Mouse (Mus musculus) gastrocnemius, postnatal 14 days (tissue): Measurements from ENCODE around the gene Eef2k. TPM values are rescaled to one million over a fixed set of nuclear protein-coding genes. Genes with fewer than 3 reads are reported as not detected.

Source experiments
- DNase-seq: peaks from one replicate; pipeline ENCODE4 v3.0.0; 2021; ENCODE audit warnings: mixed read lengths
- intact Hi-C: fragments of 180-260 bp; cut with DNase I; formaldehyde crosslinking; loops from one replicate; pipeline ENCODE4 v1.15.1; 2025; ENCODE audit warnings: low total_unique reads
- total RNA-seq, 2 experiments: library from RNA; stranded (reverse); gene quantifications; 2 replicates each; pipeline ENCODE4 v1.2.3; 2021

Eef2k gene
- total RNA-seq, 2 experiments from 2014 or later = 50.3 to 61.8 TPM

DNA sequence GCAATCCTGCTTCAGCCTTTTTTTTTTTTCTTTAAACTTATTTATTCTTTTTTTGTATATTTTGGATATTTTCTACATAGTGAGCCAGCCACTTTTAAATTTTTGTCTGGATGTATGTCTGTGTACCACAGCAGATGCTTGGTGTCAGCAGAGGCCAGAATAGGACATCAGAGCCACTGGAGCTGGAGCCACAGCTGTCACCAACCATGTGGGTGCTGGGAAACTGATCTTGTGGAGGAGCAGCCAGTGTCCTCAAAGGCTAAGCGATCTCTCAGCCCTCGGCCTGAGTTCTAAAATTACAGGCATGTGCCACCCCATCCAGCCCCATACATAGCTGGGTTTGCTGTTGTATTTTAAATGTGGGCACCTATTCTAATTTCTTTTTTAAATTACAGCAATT is 2.8 kb upstream of the Eef2k start:
- intact Hi-C loops = loop anchor here (5.0 kb wide), 1 partner anchor 78 kb away; the partner anchor contains the start of gene Polr3e

DNA sequence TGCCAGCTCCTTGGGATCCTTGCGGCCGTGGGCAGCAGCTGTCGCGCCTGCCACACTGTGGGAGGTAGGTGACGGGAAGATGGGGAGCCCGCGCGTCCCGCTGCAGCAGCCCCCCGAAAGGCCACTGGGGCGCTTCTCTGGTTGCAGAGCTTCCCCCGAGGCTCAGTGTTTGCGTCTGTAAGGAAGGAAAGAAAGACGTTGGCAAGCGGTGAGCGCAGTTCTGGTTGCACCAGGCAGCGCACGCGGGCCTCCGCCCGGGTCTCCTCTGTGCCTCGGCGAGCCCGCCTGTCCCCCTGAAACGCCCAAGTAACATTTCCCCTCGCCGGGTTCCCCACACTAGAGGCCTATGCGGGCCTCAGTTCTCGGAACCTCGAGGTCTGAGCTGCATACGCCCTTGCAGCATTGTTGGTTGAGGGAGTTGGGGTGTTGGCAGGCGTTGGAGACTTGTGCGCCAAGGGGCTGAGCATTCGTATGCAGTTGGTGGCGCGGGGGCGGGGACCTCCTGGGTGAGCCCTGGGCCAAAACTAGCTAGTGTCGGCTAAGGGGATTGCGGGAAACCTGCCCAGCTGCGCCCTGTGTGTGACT is 498 bp downstream of the Eef2k start:
- DNase-seq = peak; percentile 89
- intact Hi-C loops = no loop called here

More for the DNA sequence above, 2.8 kb upstream of the Eef2k start:
- peak; percentile 36 for DNase-seq

DNA sequence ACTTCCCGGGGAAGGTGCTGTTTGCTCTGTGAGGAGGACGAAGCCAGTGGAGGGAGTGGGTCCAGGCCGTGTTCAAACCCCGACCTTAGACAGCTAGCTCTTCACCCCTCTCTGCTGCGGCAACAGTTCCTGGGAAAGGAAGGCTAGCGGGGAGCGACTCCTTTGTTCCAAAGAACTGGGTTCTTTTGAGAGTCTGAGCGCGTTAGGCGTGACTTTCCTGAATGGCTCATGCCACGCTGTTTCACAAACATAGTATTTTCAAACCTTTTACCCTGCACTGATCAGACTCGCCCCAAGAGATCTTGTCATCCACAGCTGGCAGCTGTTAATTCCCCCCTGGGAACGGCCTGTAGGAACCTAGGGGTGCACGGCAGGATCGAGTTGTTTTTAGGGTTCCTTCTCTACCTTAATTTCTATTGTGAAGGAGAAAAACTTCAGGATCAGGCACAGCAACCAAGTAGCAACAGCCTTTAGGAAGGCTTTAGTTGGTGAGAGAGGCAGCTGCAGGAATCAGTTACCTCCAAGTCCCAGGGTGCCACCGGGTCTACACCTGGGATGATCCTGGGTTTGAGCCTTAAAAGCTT is 1.3 kb downstream of the Eef2k start:
- DNase-seq = no peak
- intact Hi-C loops = no loop called here

DNA sequence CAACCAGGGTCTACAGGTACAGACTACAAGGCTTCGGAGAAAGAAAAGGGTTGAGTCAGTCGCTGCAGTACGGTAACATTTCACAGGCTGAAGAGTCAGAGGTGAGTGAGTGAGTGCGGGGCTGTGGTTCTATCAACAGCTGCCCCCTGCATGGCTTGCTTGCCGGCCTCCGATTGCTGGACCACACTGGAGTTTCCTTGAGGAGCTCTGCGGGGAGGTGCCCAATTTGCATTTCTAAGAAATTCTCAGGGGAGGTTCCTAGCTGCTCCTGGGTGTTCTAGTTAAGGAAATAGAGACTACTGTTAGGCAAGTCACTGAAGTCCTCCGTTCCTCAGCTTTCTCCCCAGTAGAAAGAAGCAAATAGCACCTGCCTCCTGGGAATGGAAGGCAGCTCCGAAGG is 2.1 kb downstream of the Eef2k start:
- no peak for DNase-seq

DNA sequence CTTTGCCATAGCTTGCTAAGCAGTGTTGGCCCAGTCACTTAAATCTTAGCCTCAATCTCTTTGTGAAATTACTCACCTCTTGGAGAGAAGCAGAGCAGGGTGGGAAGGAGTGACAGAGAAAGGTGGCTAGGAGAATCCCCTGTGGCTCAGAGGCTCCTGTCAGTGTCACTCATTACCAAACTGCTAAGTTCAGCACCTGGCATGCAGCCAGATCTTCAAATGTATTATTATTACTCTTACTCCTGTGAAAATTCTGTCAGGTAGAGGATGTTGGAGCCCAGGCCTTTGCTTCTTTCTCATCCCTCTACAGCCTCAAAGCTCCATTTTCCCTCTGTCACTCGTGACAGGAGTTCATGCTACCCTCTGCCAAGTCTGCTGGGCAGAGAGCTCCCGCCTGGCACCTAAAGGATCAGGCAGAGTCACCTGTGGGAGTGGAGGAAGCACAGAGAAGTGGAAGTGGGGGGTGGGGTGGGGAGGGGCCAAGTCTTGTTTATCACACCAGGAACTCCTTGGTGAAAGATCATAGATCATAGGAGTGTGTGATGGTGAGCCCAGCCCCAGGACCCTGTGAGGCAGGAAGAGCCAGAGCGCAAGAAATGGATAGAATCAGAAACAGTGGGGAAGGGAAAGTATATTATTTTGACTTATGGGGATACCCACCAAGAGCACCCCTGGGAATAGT is 6.3 kb downstream of the Eef2k start:
- DNase-seq = no peak
- intact Hi-C loops = no loop called here

More for the DNA sequence above, 2.1 kb downstream of the Eef2k start:
- intact Hi-C loops = no loop called here

DNA sequence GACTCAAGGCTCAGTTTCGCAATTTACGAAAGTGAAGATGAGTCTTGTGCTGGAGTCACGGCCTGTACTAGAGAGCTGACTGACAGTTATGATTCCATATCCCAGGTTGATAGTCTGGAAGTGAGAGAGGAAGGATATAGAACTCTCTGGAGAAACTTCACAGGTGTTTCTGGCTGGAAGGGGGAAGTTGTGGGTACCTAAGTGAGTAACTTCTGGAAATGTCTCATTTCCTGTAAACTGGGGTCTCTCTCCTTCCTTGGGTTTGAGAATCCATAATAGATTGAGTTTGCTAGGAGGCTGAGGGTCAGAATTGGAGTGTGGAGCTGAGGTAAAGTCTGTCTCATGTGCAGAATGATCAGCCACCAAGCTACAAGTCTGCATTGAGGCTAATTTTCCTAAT is 7.5 kb downstream of the Eef2k start:
- intact Hi-C loops = no loop called here
- DNase-seq = no peak

DNA sequence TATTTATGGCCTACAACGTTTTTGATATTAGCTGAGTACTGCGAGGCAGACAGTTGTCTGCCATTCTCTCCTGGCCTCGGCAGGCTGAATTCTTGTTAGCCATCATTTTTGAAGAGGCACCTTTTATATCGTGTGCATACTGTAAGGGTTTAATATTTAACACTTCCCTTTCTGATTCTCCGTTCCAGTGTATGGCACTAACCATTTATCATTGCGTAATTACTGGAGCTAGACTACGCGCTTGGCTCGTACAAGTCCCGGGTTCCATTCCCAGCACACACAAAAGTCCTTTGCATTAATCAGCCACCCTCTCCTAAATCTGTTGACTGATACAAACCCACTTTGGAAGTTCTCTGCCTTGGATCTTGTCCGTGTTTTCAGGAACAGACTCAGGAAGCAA is 17.2 kb downstream of the Eef2k start:
- no peak for DNase-seq
- intact Hi-C loops = no loop called here

DNA sequence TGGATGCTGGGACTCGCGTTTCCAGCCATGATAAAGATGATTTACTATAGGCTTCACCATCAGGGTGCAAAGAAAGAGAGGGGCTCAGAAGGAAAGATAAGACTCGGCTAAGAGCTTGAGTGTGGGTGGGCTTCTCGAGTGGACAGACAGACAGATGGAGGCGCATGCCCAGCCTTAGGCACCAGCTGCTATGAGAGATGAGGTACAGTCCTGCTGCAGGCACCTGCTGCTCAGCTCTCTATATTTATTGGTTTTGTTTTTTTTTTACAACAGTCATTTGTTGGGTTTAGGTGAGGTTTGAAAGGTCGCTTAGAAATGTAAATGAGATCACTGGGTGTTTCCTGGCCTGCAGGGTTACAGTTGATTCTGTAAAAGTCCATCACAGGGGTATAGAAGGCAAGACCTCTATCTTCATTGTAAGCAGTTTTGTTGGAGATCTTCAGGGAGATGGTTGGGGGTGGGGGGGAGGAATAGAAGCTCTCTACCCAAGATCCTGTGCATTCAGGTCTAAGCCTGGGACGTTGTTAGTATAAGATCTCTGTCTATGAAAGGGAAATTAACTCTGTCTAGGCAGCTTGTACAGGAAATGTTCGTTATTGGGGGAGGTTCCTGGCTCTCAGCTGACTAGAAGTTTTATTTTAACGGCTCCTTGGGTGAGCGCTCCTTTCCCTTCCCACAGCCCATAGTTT is 18.3 kb downstream of the Eef2k start:
- no peak for DNase-seq
- intact Hi-C loops = no loop called here

DNA sequence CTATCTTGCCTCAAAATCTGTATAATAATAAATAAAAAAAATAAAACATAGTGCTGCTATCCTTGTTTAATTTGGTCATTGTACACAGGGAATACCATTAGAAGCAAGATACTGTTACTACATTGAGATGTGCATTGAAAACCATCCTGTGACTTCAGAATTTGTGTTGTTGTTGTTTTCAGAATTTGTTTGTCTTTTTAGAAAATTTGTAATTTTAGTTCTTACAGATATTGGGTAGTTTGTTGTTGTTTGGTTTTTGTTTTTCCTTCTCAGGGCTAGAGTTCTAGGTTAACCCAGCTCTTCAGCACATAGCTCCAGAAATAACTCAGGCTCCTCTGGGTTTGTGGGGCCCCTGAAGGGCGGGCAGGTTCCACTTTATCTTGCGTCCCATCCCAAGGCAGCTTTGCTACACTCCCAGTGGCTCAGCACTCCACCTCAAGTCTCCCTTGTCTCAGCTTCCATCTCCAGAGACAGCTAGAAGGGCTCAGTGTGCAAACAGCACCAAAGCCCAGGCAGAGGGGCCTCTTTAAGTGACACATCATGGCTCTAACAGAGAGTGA is 18.9 kb downstream of the Eef2k start:
- DNase-seq = no peak
- intact Hi-C loops = no loop called here

DNA sequence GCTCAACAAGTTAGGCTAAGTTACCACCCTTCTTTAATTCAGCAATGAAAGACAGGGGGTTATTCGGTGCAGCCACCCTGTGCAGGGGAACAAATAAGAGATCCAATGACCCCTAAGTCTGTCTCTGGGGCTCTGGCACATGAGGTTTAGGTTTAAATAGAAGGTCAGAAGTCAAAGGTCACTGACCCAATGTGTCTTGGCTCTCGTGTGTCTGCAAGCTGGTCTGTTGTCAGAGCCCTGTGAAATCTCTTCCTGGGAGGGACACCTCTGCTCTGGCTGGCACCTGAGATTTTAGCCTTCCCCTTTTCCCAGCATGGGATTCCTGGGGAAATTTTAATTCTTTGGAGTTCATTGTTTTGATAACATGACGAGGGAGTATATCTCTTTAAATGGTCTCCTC is 19.6 kb downstream of the Eef2k start:
- no peak for DNase-seq
- intact Hi-C loops = no loop called here

DNA sequence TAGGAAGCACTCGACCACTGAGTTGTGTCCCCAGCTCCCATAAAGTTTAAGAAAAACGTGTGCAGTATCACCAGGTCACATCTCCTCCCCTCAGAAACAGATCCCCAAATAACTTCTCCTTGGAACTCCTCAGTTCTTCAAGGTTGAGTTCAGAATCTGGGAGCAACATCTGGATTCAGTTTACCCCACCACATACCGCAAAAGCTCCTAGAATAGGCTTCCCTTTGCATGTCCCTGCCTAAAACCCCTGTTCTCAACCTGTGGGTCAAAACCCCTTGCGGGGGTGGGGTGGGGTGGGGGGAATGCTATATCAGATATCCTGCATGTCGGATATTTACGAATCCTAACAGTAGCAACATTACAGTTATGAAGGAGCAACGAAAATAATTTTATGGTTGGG is 20.0 kb downstream of the Eef2k start:
- intact Hi-C loops = no loop called here
- DNase-seq = no peak

DNA sequence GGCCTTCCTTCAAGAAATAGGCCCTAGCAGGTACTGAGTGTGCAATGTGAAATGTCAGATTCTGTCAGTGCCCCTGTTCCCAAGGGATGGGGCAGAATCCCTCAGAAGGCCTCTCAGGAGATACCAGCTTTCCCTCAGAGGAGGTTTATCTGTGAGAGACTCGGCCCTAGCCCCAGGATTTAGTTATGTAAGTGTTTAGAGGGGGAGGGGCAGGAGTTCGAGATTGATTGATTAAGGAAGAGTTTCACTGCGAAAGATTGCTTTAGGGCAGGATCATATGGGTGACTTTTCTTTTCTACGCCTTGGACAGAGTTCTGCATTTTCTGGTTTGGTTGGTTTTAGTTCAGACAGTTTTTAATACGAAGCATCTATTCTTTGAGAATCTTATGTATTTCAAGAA is 20.8 kb downstream of the Eef2k start:
- intact Hi-C loops = no loop called here
- no peak for DNase-seq

DNA sequence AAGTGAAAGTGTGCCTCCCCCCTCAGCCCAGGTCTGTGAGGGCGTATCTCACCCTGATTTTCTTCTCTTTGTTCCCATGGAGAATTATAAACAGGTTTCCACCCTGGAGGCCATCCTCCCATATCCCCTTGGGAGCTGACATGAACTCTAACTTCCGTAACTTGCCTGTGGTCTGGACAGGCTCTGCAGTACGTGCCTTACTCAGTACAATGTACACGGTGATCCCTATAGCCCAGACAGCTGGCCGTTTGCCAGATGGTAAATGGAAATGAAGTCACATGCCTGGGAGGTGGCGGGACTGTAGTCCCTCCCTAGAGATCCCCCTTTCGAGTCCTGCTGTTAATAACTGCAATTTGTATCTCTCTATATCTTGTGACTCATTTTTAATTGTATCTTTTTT is 22.5 kb downstream of the Eef2k start:
- intact Hi-C loops = no loop called here
- DNase-seq = no peak

DNA sequence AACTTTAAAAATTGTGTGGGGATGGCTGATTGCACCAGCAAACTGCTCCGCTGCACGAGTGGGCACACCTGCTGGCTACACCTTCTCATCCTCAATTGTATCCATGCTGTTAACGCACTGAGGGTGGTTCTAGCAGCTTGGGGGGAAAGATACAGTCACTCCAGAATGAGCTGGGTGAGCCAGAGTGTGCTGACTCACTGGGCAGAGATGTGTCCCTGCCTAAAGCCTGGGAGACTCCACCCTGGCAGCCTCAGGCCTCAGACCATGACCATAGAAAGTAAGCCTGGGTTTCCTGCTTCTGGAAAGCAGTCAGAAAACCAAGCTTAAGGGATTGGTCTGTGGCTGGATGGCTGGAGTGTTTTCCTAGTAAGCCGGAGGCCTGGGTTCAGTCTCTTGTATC is 23.2 kb downstream of the Eef2k start:
- intact Hi-C loops = no loop called here
- DNase-seq = peak; percentile 55

DNA sequence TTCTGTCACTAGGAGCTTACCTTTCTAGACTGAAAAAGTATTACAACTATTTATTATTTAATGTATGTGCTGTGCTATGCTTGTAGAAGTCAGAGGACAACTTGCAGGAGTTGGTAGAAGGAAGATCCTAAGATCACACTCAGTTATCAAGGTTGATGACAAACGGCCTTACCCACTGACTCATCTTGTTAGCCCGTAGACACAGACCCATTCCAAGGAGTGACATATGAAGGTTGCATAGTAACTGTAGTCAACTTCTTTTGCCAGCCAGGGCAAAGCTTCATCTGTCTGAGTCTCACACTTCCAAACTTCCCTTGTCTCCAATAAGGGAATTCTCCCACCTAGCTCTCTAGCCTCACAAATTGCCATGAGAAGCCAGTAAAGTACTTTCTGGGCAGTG is 24.1 kb downstream of the Eef2k start:
- no peak for DNase-seq
- intact Hi-C loops = no loop called here

DNA sequence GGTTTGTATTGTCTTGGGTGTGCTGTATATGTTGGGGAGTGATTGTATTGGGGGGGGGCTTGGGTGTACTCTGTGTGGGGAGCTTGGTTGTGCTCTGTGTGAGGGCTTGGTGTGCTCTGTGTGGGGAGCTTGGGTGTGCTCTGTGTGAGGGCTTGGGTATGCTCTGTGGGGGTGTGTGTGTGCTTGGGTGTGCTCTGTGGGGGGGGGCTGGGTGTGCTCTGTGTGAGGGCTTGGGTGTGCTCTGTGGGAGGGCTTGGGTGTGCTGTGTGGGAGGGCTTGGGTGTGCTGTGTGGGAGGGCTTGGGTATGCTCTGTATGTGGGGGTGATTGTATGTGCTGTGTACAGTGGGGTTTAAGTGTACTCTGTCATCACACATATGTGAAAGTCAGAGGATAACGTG is 25.1 kb downstream of the Eef2k start:
- no peak for DNase-seq
- intact Hi-C loops = no loop called here

DNA sequence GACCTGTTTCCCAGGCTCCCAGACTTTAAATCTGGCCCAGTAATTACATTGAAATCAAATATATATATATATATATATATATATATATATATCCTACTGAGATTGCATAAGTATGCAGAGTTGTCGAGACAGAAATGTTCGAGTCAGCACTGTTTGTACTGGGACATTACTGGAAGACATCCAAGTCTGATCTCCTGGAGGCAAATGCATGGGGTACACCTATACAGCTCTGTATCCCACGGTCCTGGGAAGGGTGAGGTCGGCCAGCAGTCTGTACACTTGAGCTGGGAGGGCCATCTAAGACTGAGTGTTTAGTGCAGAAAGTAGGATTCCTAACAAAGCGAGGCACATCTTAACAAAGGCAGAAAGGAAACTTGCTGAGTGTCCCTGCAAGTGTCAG is 27.3 kb downstream of the Eef2k start:
- intact Hi-C loops = no loop called here
- no peak for DNase-seq

DNA sequence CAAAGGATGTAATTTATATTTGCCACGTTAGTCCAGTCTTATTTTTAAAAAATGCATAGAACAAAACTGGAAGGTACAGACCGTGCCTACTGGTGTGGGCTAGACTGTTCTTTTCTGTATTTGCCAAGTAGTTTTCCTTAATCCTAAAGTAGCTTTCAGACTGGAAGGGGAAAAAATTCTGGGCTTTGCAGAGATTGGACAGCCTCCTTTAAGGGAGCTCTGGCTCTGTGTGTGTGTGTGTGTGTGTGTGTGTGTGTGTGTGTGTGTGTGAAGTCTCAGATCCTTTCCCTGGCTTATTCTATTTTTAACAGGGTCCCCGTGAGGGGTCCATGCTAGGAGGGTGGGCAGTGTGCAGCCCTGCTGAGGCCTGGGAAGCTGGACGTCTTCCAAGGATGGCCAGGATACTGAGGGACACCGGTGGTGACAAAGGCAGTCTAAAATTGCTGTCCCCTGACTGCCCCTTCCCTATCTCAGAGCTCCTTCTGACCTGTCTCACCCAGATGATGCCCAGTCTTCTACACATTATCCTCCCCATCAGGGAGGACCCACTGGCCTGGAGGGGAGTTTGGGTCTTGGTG is 27.9 kb downstream of the Eef2k start:
- intact Hi-C loops = no loop called here

DNA sequence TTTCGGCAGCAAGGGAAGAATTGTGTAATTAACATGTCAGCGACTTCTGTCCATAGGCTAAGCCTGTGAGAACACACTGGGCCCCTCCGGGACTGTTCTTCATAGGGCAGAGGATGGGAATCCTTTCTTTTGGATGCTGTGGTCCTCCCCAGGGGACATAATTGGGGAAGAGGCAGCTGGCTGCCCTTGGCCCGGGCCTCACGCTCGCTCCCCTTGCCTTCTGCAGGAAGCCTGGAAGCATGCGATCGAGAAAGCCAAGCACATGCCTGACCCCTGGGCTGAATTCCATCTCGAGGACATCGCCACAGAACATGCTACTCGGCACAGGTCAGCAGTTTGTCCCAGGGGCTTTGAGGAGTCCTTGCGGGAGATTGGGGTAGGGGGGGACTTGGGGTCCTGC is 30.5 kb downstream of the Eef2k start:
- intact Hi-C loops = no loop called here
- DNase-seq = no peak

More for the DNA sequence above, 27.9 kb downstream of the Eef2k start:
- no peak for DNase-seq

DNA sequence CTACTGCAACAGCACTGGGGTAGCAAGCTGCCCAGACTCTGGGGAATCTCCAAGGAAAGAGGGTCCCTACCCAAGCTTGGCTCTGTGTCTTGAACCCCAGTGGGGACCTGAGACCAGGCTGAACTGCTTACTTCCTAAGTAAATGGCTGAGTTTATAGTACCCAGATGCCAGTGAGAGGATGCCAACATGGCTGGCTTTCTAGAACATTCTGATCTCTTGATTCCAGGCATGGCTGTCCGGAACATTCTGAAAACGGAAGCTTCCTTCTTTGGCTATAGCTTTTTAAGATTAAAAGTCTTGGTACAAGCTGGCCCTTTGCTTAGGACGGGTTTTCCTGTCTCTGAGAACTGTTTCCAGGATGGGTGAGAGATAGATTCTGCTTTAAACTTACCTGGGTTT is 31.4 kb downstream of the Eef2k start:
- DNase-seq = no peak
- intact Hi-C loops = no loop called here
